Mouse (Mus musculus) kidney, embryonic 14.5 days (tissue): ENCODE data around the gene Sp140. TPM values are rescaled to one million over a fixed set of nuclear protein-coding genes. Genes with fewer than 3 reads are reported as not detected.
"Not testable (repeated sequence)": the region's sequence is repeated elsewhere in the genome, so short reads cannot be mapped to it uniquely, and the experiment has no call there.

Experiments
- ATAC-seq: fragments of 200-750 bp; cut with Nextera tagmentation; 2 replicates; pipeline ENCODE4 v1.8.0; 2017; ENCODE audit warnings: moderate number of reproducible peaks, mild to moderate bottlenecking, moderate TSS enrichment, moderate library complexity; ENCODE audit not compliant: low FRiP score, low TSS enrichment
- H3K27ac ChIP-seq: fragments of 300-500 bp; sonication (generic); 2 replicates; pipeline ENCODE4 v1.5.1; 2014; ENCODE audit warnings: low read depth, mild to moderate bottlenecking, low read length, moderate library complexity, mixed read lengths
- H3K27me3 ChIP-seq: fragments of 300-500 bp; sonication (generic); 2 replicates; pipeline ENCODE4 v1.6.1; 2014; ENCODE audit warnings: mild to moderate bottlenecking, low read length; ENCODE audit not compliant: control insufficient read depth, insufficient read depth
- H3K36me3 ChIP-seq: fragments of 300-500 bp; sonication (generic); 2 replicates; pipeline ENCODE4 v1.6.1; 2014; ENCODE audit warnings: low read length, mixed read lengths; ENCODE audit not compliant: control insufficient read depth, insufficient read depth
- H3K4me1 ChIP-seq: fragments of 300-500 bp; sonication (generic); 2 replicates; pipeline ENCODE4 v1.6.1; 2014; ENCODE audit warnings: low read length, mixed read lengths; ENCODE audit not compliant: control insufficient read depth, insufficient read depth
- H3K4me2 ChIP-seq: fragments of 300-500 bp; sonication (generic); replicated peaks from 2 replicates; pipeline ENCODE4 v1.6.1; 2014; ENCODE audit warnings: low read depth, mild to moderate bottlenecking, low read length
- H3K4me3 ChIP-seq: fragments of 300-500 bp; sonication (generic); 2 replicates; pipeline ENCODE4 v1.5.1; 2014; ENCODE audit warnings: mild to moderate bottlenecking, low read length
- H3K9ac ChIP-seq: fragments of 300-500 bp; sonication (generic); 2 replicates; pipeline ENCODE4 v1.6.1; 2014; ENCODE audit warnings: low read depth, mild to moderate bottlenecking, low read length, moderate library complexity
- H3K9me3 ChIP-seq: fragments of 300-500 bp; sonication (generic); 2 replicates; pipeline ENCODE4 v1.6.1; 2016; ENCODE audit warnings: low read length; ENCODE audit not compliant: control insufficient read depth
- WGBS: fragments of 180-500 bp; shearing (Covaris S2); extraction: QIAGEN DNeasy Blood & Tissue Kit; methylation state at CpG from one replicate; pipeline ENCODE4 v1.1.7; 2014; 5-methylcytosine and 5-hydroxymethylcytosine counted together
- polyA plus RNA-seq: library from polyadenylated mRNA; unstranded; fragments of >200 nt; fragmentation: Nextera tagmentation; extraction: Ambion mirVana; gene quantifications from 2 replicates; pipeline ENCODE4 v1.2.1, GENCODE M21; 2014

Sp140 gene
- polyA plus RNA-seq, 1 experiment from 2014 or later = 2.0 TPM

DNA sequence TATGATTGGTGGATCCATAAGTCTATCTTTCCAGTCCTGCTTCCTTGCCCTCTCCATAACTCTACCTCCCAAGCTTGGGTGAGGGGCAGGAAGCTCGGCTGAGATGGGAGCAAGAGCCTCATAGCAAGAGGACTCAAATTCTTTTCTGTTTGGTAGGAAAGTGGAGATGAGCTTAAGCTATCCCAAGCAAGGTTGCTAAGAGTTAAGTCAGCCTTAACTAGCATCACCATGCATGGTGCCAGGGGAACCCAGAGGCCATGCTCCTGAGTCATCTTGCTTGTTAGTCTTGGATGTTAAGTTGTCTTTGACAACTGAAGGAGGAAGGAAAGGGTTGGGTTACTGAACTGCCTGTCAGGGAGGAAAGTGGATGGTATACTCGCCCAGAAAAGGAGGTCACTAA is 11.5 kb upstream of the Sp140 start:
- H3K4me3 ChIP-seq, H3K9me3 ChIP-seq, H3K4me1 ChIP-seq, H3K9ac ChIP-seq, ATAC-seq, H3K4me2 ChIP-seq, H3K27ac ChIP-seq, H3K36me3 ChIP-seq, H3K27me3 ChIP-seq: not testable (repeated sequence)
- WGBS = 80% methylated on average over 1 of the region's 2 CpGs

GRCm38 (mm10) chr1:85592526-85592925 is 7.7 kb upstream of the Sp140 start:
- not testable (repeated sequence) for H3K4me2 ChIP-seq, H3K9me3 ChIP-seq, H3K36me3 ChIP-seq, H3K4me1 ChIP-seq, ATAC-seq, H3K4me3 ChIP-seq, H3K27ac ChIP-seq, H3K27me3 ChIP-seq, H3K9ac ChIP-seq
- 84% methylated on average over 8 of the region's 8 CpGs for WGBS

- not testable (repeated sequence) for H3K4me1 ChIP-seq, ATAC-seq, H3K27ac ChIP-seq, H3K9me3 ChIP-seq, H3K4me2 ChIP-seq, H3K4me3 ChIP-seq, H3K9ac ChIP-seq, H3K27me3 ChIP-seq, H3K36me3 ChIP-seq
- WGBS = 70% methylated on average over 14 of the region's 17 CpGs
These were observed 1.7 kb upstream of the Sp140 start, which contains the start of gene Sp110 for GRCm38 (mm10) chr1:85598271-85599012. Gene Sp110, minus strand, starts transcription at chr1:85598817.

DNA sequence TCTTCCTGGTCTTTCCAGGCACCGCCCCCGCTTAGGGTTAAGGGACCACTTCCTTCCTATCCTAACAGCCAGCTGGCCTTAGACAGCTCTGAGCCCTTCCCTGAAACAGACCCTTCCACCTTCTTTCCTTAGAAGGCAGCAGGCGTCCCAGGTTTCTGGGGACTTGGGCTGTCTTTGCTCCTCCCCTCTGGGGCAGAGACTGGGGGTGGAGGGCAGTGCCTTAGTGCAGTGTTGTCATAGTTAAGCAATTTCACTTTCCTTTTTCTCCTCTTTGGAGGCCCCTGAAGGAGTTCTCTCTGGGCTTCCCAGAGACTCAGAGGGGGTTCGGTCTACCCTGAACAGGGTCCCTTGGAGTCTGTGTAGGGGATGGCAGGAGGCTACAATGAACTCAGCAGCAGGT is 616 bp downstream of the Sp140 start:
- H3K4me2 ChIP-seq, H3K9me3 ChIP-seq, H3K27ac ChIP-seq, H3K27me3 ChIP-seq, H3K9ac ChIP-seq, ATAC-seq, H3K4me1 ChIP-seq, H3K36me3 ChIP-seq, H3K4me3 ChIP-seq: not testable (repeated sequence)
- 67% methylated on average over 4 of the region's 4 CpGs for WGBS

GRCm38 (mm10) chr1:85604341-85604740 is 4.2 kb downstream of the Sp140 start:
- ATAC-seq, H3K9ac ChIP-seq, H3K4me2 ChIP-seq, H3K4me3 ChIP-seq, H3K27ac ChIP-seq, H3K36me3 ChIP-seq, H3K9me3 ChIP-seq, H3K27me3 ChIP-seq, H3K4me1 ChIP-seq: not testable (repeated sequence)
- WGBS = no CpG with 5 or more reads among the region's 1 CpGs

- H3K4me1 ChIP-seq, H3K9ac ChIP-seq, H3K27ac ChIP-seq, H3K4me2 ChIP-seq, H3K4me3 ChIP-seq, H3K27me3 ChIP-seq, H3K9me3 ChIP-seq, ATAC-seq, H3K36me3 ChIP-seq: not testable (repeated sequence)
- WGBS = 87% methylated on average over 3 of the region's 4 CpGs
These were observed 8.2 kb downstream of the Sp140 start for GRCm38 (mm10) chr1:85608361-85608760.

DNA sequence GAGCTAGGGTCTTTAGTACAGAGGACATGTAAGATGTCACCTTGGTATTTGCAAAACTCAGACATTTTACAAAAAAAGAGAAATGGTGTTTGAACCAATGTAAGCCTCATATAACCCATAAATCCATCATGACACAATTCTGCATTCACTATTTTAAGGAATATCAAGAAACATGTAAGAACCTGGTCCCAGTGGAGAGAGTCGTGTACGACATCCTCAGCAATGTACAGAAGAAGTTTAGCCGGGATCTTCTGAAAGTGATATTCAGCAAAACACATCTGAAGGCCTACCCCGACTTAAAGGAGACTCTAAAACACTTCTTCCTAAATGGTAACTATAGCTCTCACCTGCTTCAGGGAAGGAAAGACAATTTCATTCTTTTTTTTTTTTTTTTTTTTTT is 10.4 kb downstream of the Sp140 start:
- not testable (repeated sequence) for ATAC-seq, H3K9me3 ChIP-seq

GRCm38 (mm10) chr1:85615096-85615495 is 14.9 kb downstream of the Sp140 start:
- not testable (repeated sequence) for H3K4me3 ChIP-seq, ATAC-seq, H3K9ac ChIP-seq, H3K4me1 ChIP-seq, H3K27ac ChIP-seq, H3K36me3 ChIP-seq, H3K4me2 ChIP-seq, H3K9me3 ChIP-seq, H3K27me3 ChIP-seq
- WGBS = 86% methylated on average over 3 of the region's 3 CpGs

More for the DNA sequence above, 10.4 kb downstream of the Sp140 start:
- not testable (repeated sequence) for H3K4me3 ChIP-seq, H3K9ac ChIP-seq, H3K27ac ChIP-seq, H3K4me2 ChIP-seq, H3K36me3 ChIP-seq, H3K27me3 ChIP-seq, H3K4me1 ChIP-seq
- no CpG with 5 or more reads among the region's 4 CpGs for WGBS

GRCm38 (mm10) chr1:85615819-85616218 is 15.6 kb downstream of the Sp140 start:
- not testable (repeated sequence) for H3K4me1 ChIP-seq, H3K27ac ChIP-seq, H3K9ac ChIP-seq, ATAC-seq, H3K4me2 ChIP-seq, H3K36me3 ChIP-seq, H3K9me3 ChIP-seq, H3K4me3 ChIP-seq, H3K27me3 ChIP-seq
- 64% methylated on average over 3 of the region's 3 CpGs for WGBS
